Mouse (Mus musculus): ENCODE measurements at regions not wholly inside any gene's neighbourhood (a gene's known extent, or its start where the extent isn't known, plus 50 kb on each side); places are given as distances from the start of the nearest gene placed in this dataset.

GRCm38 (mm10) chr13:37710913-37711312, 67.3 kb upstream of the Rreb1 start:
- no peak for DNase-seq (ENCODE audit: low spot score)

- DNase-seq (ENCODE audit: low spot score), result no peak
Observed at GRCm38 (mm10) chr13:37712908-37713496, 65.2 kb upstream of the Rreb1 start.

GRCm38 (mm10) chr13:37715058-37715712, 63.0 kb upstream of the Rreb1 start:
- DNase-seq (ENCODE audit: low spot score), result no peak

- no peak for DNase-seq (ENCODE audit: low spot score)
Observed at GRCm38 (mm10) chr13:37715770-37716693, 62.2 kb upstream of the Rreb1 start.

GRCm38 (mm10) chr13:37717793-37718192, 60.4 kb upstream of the Rreb1 start:
- no peak for DNase-seq (ENCODE audit: low spot score)

- no peak for DNase-seq (ENCODE audit: low spot score)
Observed at GRCm38 (mm10) chr13:37718364-37718763, 59.8 kb upstream of the Rreb1 start.

All from testis, postnatal 10 days (tissue).